Mouse (Mus musculus) small intestine, adult 2 months (tissue): Measurements from ENCODE around the gene Pde4d.

Experiments used
- CTCF ChIP-seq: fragments of 200-500 bp; IDR thresholded peaks from 2 replicates; pipeline ENCODE4 v1.5.1; 2012; ENCODE audit warnings: low read depth, mild to moderate bottlenecking, control low read depth, inconsistent platforms, low read length, moderate library complexity, mixed read lengths; ENCODE audit not compliant: insufficient replicate concordance, insufficient read length; ENCODE audit errors: extremely low read depth
- POLR2A ChIP-seq: fragments of 200-500 bp; IDR thresholded peaks from 2 replicates; pipeline ENCODE4 v1.6.1; 2012; ENCODE audit warnings: low read depth, mild to moderate bottlenecking, control low read depth, inconsistent platforms, low read length, moderate library complexity

DNA sequence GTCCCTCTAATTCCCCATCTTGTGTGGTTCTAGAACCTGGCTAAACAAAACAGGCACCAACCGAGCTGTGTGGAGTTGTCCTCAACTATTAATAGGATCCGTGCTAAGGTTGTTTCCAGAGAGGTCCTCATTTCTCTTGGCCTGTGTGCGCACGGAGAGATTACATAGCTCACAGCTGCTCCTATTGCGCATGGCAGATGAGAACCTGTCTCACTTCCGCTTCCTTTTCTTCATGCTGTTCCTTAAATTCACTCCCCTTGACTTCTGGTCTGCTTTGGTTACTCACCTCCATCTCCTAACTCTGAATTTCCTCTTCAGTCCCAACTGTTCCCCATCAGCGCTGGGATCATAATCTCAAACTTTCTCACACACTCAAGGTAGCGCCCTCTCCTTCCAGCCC, 956.6 kb downstream of the Pde4d start:
- TF ChIP-seq CTCF: no peak
- TF ChIP-seq POLR2A: no peak
